Mouse (Mus musculus) gastrocnemius, postnatal 36 days (tissue): ENCODE measurements around the gene Kcne3. TPM values are rescaled to one million over a fixed set of nuclear protein-coding genes. Genes with fewer than 3 reads are reported as not detected.

Experiments
- DNase-seq, 2 experiments: peaks; one replicate each; pipeline ENCODE4 v3.0.0; 2022
- intact Hi-C: fragments of 180-260 bp; cut with DNase I; formaldehyde crosslinking; loops from one replicate; pipeline ENCODE4 v1.15.1; 2025
- total RNA-seq, 2 experiments: library from RNA; stranded (reverse); gene quantifications; 2 replicates each; pipeline ENCODE4 v1.2.3; 2021

Kcne3 gene
- total RNA-seq, 2 experiments from 2014 or later = 0.61 to 1.5 TPM

DNA sequence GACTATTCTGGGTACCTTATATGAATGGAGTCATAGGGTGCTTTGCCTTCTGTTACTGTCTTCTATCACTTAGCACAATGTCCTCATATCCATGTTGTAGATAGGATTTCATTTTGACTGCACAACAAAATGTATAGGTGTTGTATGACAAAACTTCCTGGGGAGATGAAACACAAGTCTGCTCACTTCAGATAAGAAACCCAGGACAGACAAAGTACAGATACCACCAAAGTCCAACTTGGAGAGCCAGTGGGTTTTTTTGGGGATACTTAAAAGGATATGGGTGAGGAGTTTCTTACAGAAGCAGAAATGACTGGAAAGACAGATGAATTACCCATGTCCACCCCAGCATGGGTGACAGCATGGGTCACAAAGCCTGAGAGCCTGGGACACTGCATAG is 57.4 kb downstream of the Kcne3 start:
- intact Hi-C loops = loop anchor here (2.0 kb wide), 1 partner anchor 43 kb away; no protein-coding TSS in a partner anchor
- DNase-seq = no peak

Other genes with a start within 250 kb of the Kcne3 start
- 1 to 10 TPM; 4.2 to 6.3 TPM for gene Rnf169, start 196.1 kb upstream of the Kcne3 start, total RNA-seq
- 1 to 10 TPM; 2.3 to 2.4 TPM for gene Chrdl2, start 170.3 kb upstream of the Kcne3 start, total RNA-seq
- 1 to 10 TPM; 4.8 to 6.4 TPM for gene Pold3, start 54.9 kb upstream of the Kcne3 start, total RNA-seq
- 1 to 10 TPM; 3.6 to 4.2 TPM for gene Lipt2, start 17.2 kb upstream of the Kcne3 start, total RNA-seq
- 10 to 100 TPM; 18.3 to 18.7 TPM for gene Pgm2l1, start 50.9 kb downstream of the Kcne3 start, total RNA-seq
- gene P4ha3, start 109.0 kb downstream of the Kcne3 start, total RNA-seq = under 1 TPM; 0.32 to 0.36 TPM
- 1 to 10 TPM; 5.6 to 6.5 TPM for gene C2cd3, start 195.7 kb downstream of the Kcne3 start, total RNA-seq
- 10 to 100 TPM; 25.3 to 27.0 TPM for gene Ppme1, start 195.8 kb downstream of the Kcne3 start, total RNA-seq